Mouse (Mus musculus) kidney, postnatal 10 days (tissue): ENCODE data around the gene Olfr1471.
"Not testable (repeated sequence)": the region's sequence is repeated elsewhere in the genome, so short reads cannot be mapped to it uniquely, and the experiment has no call there.

Experiments used
- DNase-seq: peaks from one replicate; pipeline ENCODE4 v3.0.0; 2021; ENCODE audit warnings: mixed read lengths

Olfr1471 gene

DNA sequence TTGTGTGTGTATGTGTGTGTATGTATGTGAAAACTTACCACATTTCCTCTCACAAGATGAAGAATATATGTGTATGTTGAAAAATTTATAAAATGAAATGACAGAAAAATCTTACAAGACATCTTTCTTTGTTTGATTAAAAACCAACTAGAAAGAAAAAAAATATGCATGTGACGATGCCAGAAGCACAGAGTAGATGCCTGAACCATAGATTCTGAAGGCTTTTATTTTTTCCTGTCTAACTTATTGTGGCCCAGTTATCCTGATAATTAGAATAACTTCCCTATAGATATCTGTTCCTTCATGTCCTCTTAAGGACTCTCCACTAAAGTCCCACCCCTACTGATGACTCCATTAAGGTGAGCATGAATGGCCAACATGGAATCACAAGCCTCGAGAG lies at the start of gene Olfr1471:
Gene Olfr1471, plus strand, starts transcription at position 301 of the 400 bp plus-strand sequence.
- not testable (repeated sequence) for DNase-seq

DNA sequence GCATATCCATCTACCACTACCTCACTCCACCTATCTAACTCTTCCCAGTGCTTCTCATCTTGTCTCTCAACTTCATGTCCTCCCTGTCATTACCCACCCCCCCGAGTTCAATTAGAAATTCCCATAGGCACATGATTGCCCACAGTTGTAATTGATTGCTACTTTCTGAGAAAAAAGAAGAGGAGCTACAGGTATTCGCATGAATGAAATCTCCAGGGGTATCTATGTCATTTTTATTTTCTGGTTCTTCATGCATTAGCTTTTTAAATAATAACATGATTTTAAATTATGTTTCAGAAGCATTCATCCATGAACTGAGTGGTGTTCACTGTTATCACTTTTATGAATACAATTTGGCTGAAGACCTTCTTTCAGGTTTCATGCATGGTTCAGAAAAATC lies 35.7 kb upstream of the Olfr1471 start, which contains the start of gene Olfr1469:
Gene Olfr1469, plus strand, starts transcription at position 301 of the 400 bp plus-strand sequence.
- no peak for DNase-seq

DNA sequence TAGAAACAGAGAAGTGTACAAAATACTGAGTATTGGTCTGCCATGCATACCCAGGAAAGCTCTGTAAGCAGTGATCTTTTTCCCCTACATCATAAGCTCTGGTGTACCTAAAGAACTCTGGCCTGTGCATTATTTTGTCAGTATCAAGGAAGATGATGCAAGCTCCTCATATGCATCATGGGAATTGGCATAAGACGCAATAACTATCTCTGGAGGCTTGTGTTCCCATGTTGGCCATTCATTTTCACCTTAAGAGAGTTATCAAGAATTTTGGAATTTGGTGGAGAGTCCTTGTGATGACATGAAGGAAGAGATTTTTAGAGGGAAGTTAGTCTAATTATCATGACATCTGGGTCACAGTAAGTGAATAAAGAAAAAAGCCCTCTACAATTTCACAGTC lies 12.8 kb downstream of the Olfr1471 start, which contains the start of gene Olfr1472:
Gene Olfr1472, minus strand, starts transcription at position 101 of the 400 bp plus-strand sequence.
- no peak for DNase-seq

- not testable (repeated sequence) for DNase-seq
Measured at GRCm38 (mm10) chr19:13469265-13469664, 26.1 kb downstream of the Olfr1471 start, which contains the start of gene Olfr1474. Gene Olfr1474, plus strand, starts transcription at chr19:13469565.

DNA sequence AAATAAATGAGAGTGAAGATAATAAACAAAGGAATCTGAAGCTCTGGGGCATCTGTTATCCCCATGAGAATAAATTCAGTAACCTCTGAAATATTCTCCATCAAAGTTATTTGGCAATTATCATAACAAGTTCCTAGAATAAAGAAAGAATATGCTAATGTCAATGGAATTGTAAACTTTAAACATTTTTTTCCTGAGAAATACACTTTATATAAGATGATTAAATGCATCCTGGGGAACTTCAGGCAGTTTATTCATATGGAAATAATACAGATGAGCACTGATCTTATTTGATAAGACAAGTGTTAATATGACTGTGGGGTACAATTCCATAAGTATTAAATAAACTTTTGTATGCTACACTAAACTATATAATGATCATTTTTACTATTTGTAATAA lies 36.9 kb downstream of the Olfr1471 start, which contains the start of gene Olfr1475:
Gene Olfr1475, minus strand, starts transcription at position 101 of the 400 bp plus-strand sequence.
- DNase-seq, result no peak

DNA sequence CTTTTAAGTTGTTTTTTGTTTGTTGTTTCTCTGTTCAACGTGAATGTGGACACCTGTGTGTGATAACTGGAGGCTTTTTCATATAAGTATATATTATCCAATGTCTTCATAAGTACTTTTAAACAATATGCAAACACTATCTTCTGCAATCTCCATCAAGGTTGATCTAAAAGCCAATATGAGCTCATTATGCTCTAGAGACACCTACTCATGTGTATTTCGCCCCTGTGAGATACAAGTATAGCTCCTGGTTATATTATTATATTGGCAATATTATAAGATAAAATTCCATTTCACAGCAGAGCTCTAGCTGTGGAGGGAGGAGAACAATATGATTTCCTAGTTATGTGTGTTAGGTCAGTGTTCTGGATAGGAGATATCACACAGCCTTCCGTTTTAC lies 57.0 kb downstream of the Olfr1471 start, which contains the start of gene Olfr1477:
Gene Olfr1477, plus strand, starts transcription at position 301 of the 400 bp plus-strand sequence.
- DNase-seq, result no peak
